In genomic region chr6:120666761-120667421, GRCm38 (mm10) we compare ENCODE assay signal across 8 mouse cellular contexts. TPM values are rescaled to one million over a fixed set of nuclear protein-coding genes. Genes with fewer than 3 reads are reported as not detected.
DNase-seq lines count a peak whose midpoint lies in the region; ATAC-seq and TF ChIP-seq lines count a peak whose summit lies in the region.

No protein-coding gene starts in this region.

- under 1% methylated on average over 54 of the region's 87 CpGs for WGBS in heart, embryonic 11.5 days (ENCODE audit: insufficient replicate concordance)
- under 1% methylated on average over 85 of the region's 87 CpGs for whole genome bisulfite sequencing in kidney, embryonic 15.5 days
- under 1% methylated on average over 87 of the region's 87 CpGs for WGBS in liver, embryonic 13.5 days (ENCODE audit: insufficient replicate concordance)
- 0% methylated on average over 40 of the region's 87 CpGs for WGBS in neural tube, embryonic 14.5 days
- WGBS in thymus, adult 2 months, result under 1% methylated on average over 87 of the region's 87 CpGs

- H3K36me3 ChIP-seq in heart, embryonic 11.5 days (ENCODE audit: control insufficient read depth, insufficient read depth, low read length), result no peaks in the 10 kb centered on the region
- H3K36me3 ChIP-seq in kidney, embryonic 15.5 days, result no peaks in the 10 kb centered on the region
- H3K36me3 ChIP-seq in liver, embryonic 13.5 days, result no peaks in the 10 kb centered on the region
- no peaks in the 10 kb centered on the region for H3K36me3 ChIP-seq in neural tube, embryonic 14.5 days (ENCODE audit: control insufficient read depth, insufficient read depth, low read length)
- H3K36me3 ChIP-seq in thymus, adult 2 months (ENCODE audit: control insufficient read depth, insufficient read depth, low read length), result no peaks in the 10 kb centered on the region

- peak overlapping the region; percentile 82 for H3K9ac ChIP-seq in heart, embryonic 11.5 days (ENCODE audit: low read depth, low read length)
- peak overlapping the region; percentile 89 for H3K9ac ChIP-seq in kidney, embryonic 15.5 days
- peak overlapping the region; percentile 98 for H3K9ac ChIP-seq in liver, embryonic 13.5 days
- H3K9ac ChIP-seq in neural tube, embryonic 14.5 days (replicated peaks; ENCODE audit: low read depth, low read length), result peak overlapping the region; percentile 84

- peak; percentile 17 for ATAC-seq in CD4-positive, CD25-positive, alpha-beta regulatory T cell, adult 4 months
- ATAC-seq in erythroblast, adult 5-6 weeks (replicated peaks; ENCODE audit: low FRiP score, poor library complexity, severe bottlenecking), result peak; percentile 66
- ATAC-seq in heart, embryonic 11.5 days (replicated peaks; ENCODE audit: insufficient number of reproducible peaks, low FRiP score, low TSS enrichment), result peak; percentile 33
- peak; percentile 30 for ATAC-seq in kidney, embryonic 15.5 days (replicated peaks; ENCODE audit: low FRiP score)
- ATAC-seq in liver, embryonic 13.5 days (ENCODE audit: low read depth), result peak; percentile 63
- peak; percentile 57 for ATAC-seq in neural tube, embryonic 14.5 days (ENCODE audit: low read depth)

- H3K27ac ChIP-seq in heart, embryonic 11.5 days (ENCODE audit: low read depth, low read length), result peak overlapping the region; percentile 93
- peak overlapping the region; percentile 97 for H3K27ac ChIP-seq in kidney, embryonic 15.5 days
- peak overlapping the region; percentile 98 for H3K27ac ChIP-seq in liver, embryonic 13.5 days
- H3K27ac ChIP-seq in neural tube, embryonic 14.5 days (ENCODE audit: low read depth, low read length), result peak overlapping the region; percentile 95
- no peak overlapping the region for H3K27ac ChIP-seq in thymus, adult 2 months (ENCODE audit: control insufficient read depth, insufficient read depth, low read length)

- H3K9me3 ChIP-seq in heart, embryonic 11.5 days (replicated peaks; ENCODE audit: control insufficient read depth, low read length), result no peaks in the 10 kb centered on the region
- H3K9me3 ChIP-seq in kidney, embryonic 15.5 days (replicated peaks), result no peaks in the 10 kb centered on the region
- H3K9me3 ChIP-seq in liver, embryonic 13.5 days (replicated peaks), result no peaks in the 10 kb centered on the region
- no peaks in the 10 kb centered on the region for H3K9me3 ChIP-seq in neural tube, embryonic 14.5 days (ENCODE audit: control insufficient read depth, low read length)

- no peaks in the 10 kb centered on the region for H3K27me3 ChIP-seq in heart, embryonic 11.5 days (ENCODE audit: control insufficient read depth, insufficient read depth, low read length)
- peaks cover 4% of the 10 kb centered on the region; the same call in 1 of the 2 replicates for H3K27me3 ChIP-seq in kidney, embryonic 15.5 days
- H3K27me3 ChIP-seq in liver, embryonic 13.5 days, result 0 out of 2 replicates have a peak, but pooled peaks cover 2% of the 10 kb centered on the region
- H3K27me3 ChIP-seq in neural tube, embryonic 14.5 days (ENCODE audit: control insufficient read depth, insufficient read depth, low read length), result no peaks in the 10 kb centered on the region
- H3K27me3 ChIP-seq in thymus, adult 2 months (ENCODE audit: control insufficient read depth, insufficient read depth, low read length), result peaks cover 19% of the 10 kb centered on the region

- H3K4me1 ChIP-seq in heart, embryonic 11.5 days (ENCODE audit: control insufficient read depth, insufficient read depth, low read length), result no peaks in the 10 kb centered on the region
- H3K4me1 ChIP-seq in kidney, embryonic 15.5 days, result peaks cover 21% of the 10 kb centered on the region
- H3K4me1 ChIP-seq in liver, embryonic 13.5 days (replicated peaks), result peaks cover 53% of the 10 kb centered on the region
- 0 out of 2 replicates have a peak, but pooled peaks cover 3% of the 10 kb centered on the region for H3K4me1 ChIP-seq in neural tube, embryonic 14.5 days (ENCODE audit: control insufficient read depth, insufficient read depth, low read length)
- peaks cover 8% of the 10 kb centered on the region for H3K4me1 ChIP-seq in thymus, adult 2 months (replicated peaks; ENCODE audit: control insufficient read depth, insufficient read depth, low read length)

- H3K4me2 ChIP-seq in heart, embryonic 11.5 days, result peak overlapping the region; percentile 85
- H3K4me2 ChIP-seq in kidney, embryonic 15.5 days, result peak overlapping the region; percentile 97
- H3K4me2 ChIP-seq in liver, embryonic 13.5 days, result peak overlapping the region; percentile 99
- H3K4me2 ChIP-seq in neural tube, embryonic 14.5 days (ENCODE audit: low read depth, low read length), result peak overlapping the region; percentile 92

- H3K4me3 ChIP-seq in heart, embryonic 11.5 days (ENCODE audit: low read depth, low read length), result peak overlapping the region; percentile 76
- H3K4me3 ChIP-seq in kidney, embryonic 15.5 days (replicated peaks), result peak overlapping the region; percentile 78
- peak overlapping the region; percentile 93 for H3K4me3 ChIP-seq in liver, embryonic 13.5 days (replicated peaks)
- H3K4me3 ChIP-seq in neural tube, embryonic 14.5 days (ENCODE audit: low read depth, low read length), result peak overlapping the region; percentile 89
- peak overlapping the region; percentile 39 for H3K4me3 ChIP-seq in thymus, adult 2 months (ENCODE audit: control insufficient read depth, insufficient read depth, low read length)

- TF ChIP-seq CTCF in thymus, adult 2 months (IDR thresholded peaks at IDR 0.05; ENCODE audit: borderline replicate concordance, control insufficient read depth, extremely low read depth, insufficient read depth, low read length, poor library complexity), result no peak

- TF ChIP-seq POLR2A in thymus, adult 2 months (IDR thresholded peaks at IDR 0.05; ENCODE audit: control insufficient read depth, extremely low read depth, insufficient read depth, low read length, poor library complexity), result no peak

- DNase-seq in brain, embryonic 18.5 days (ENCODE audit: low read depth, low spot score), result peak; percentile 6
- peak; percentile 65 for DNase-seq in liver, embryonic 13.5 days
- peak; percentile 37 for DNase-seq in thymus, adult 2 months

RNA-seq across cellular contexts. Expression of gene Cecr2, which starts 0.7 kb away (rescaled TPM):
- polyA plus RNA-seq in CD4-positive, CD25-positive, alpha-beta regulatory T cell, adult 4 months (2017; shearing (Covaris generic)), result under 1 TPM; 0.29 to 0.51 TPM
- total RNA-seq in erythroblast, adult 5-6 weeks (2015; ENCODE audit: low replicate concordance), result 13.1 and 19.2 TPM in 2 replicates
- 17.0 and 25.6 TPM in 2 replicates for total RNA-seq in erythroblast, adult 5-6 weeks (2017; ENCODE audit: low replicate concordance)
- 3.0 and 4.2 TPM in 2 replicates for polyA plus RNA-seq in heart, embryonic 11.5 days (2014; fragmentation: Nextera tagmentation; extraction: Ambion mirVana)
- polyA plus RNA-seq in kidney, embryonic 15.5 days (2015; fragmentation: Nextera tagmentation; extraction: Ambion mirVana), result 5.9 and 6.7 TPM in 2 replicates
- 5.0 and 5.5 TPM in 2 replicates for polyA plus RNA-seq in liver, embryonic 13.5 days (2015; fragmentation: Nextera tagmentation; extraction: Ambion mirVana)
- 3.1 and 4.4 TPM in 2 replicates for polyA plus RNA-seq in neural tube, embryonic 14.5 days (2014; fragmentation: Nextera tagmentation; extraction: Ambion mirVana)
- 1.6 and 2.1 TPM in 2 replicates for polyA plus RNA-seq in thymus, adult 2 months (2012; rRNA removed)

Comparison
In these comparisons a context has a peak if more than half of its experiments do, and no peak if none do; other contexts are left out.
1. DNase-seq: peak in every context shown above with its lines; median percentile 65 in liver, embryonic 13.5 days; 37 in thymus, adult 2 months; 6 in brain, embryonic 18.5 days.
2. H3K4me3 ChIP-seq: peak in every context shown above with its lines; median percentile 93 in liver, embryonic 13.5 days; 89 in neural tube, embryonic 14.5 days; 78 in kidney, embryonic 15.5 days; 76 in heart, embryonic 11.5 days; 39 in thymus, adult 2 months.